Comparison of ENCODE assay signal across 8 mouse cellular contexts in genomic region chr19:4214071-4214770, GRCm38 (mm10). TPM values are rescaled to one million over a fixed set of nuclear protein-coding genes. Genes with fewer than 3 reads are reported as not detected.
A peak's percentile ranks its signal among the peaks of the same experiment; 100 is the strongest.
DNase-seq lines count a peak whose midpoint lies in the region; ATAC-seq and TF ChIP-seq lines count a peak whose summit lies in the region.

Clcf1 (plus strand) TSS chr19:4214238.
AC109138.7 (plus strand) TSS chr19:4214357.

- no peaks in the 10 kb centered on the region for H3K27me3 ChIP-seq in C2C12 (ENCODE audit: control insufficient read depth, insufficient read depth, insufficient read length)
- H3K27me3 ChIP-seq in ES-Bruce4 (ENCODE audit: control insufficient read depth, insufficient read depth, low read length, poor library complexity, severe bottlenecking) = peaks cover 13% of the 10 kb centered on the region
- peaks cover 28% of the 10 kb centered on the region for H3K27me3 ChIP-seq in hindbrain, embryonic 16.5 days (replicated peaks; ENCODE audit: control insufficient read depth, insufficient read depth, low read length)

- ATAC-seq in hindbrain, embryonic 16.5 days = 0 out of 2 replicates have a peak, but pooled peaks have one; percentile 19

- peaks cover 56% of the 10 kb centered on the region for H3K79me2 ChIP-seq in C2C12 (ENCODE audit: control insufficient read depth, insufficient read depth)

- TF ChIP-seq EP300 in ES-Bruce4 (IDR thresholded peaks at IDR 0.05; ENCODE audit: insufficient read depth, low read depth, low read length) = no peak

- no peak within 1 kb of the TSS for H3K27ac ChIP-seq in ES-Bruce4 (ENCODE audit: insufficient read depth, low read length)
- H3K27ac ChIP-seq in hindbrain, embryonic 16.5 days (ENCODE audit: low read depth, low read length) = peak within 1 kb of the TSS; percentile 15; the same call in 1 of the 2 replicates
- H3K27ac ChIP-seq in olfactory bulb, adult 2 months (ENCODE audit: insufficient read depth, low read depth, low read length) = no peak within 1 kb of the TSS

- H3K4me3 ChIP-seq in C2C12 (ENCODE audit: insufficient read depth, poor library complexity, severe bottlenecking) (peak within 1 kb of the TSS; percentile 84), ES-Bruce4 (ENCODE audit: low read depth, low read length) (peak within 1 kb of the TSS; percentile 62)
- H3K4me3 ChIP-seq in hindbrain, embryonic 16.5 days (ENCODE audit: low read length) = peak within 1 kb of the TSS; percentile 54
- peak within 1 kb of the TSS; percentile 49 for H3K4me3 ChIP-seq in olfactory bulb, adult 2 months (ENCODE audit: insufficient read depth, low read depth, low read length)

- H3K9ac ChIP-seq in ES-Bruce4 (ENCODE audit: low read depth, poor library complexity, severe bottlenecking) = peak within 1 kb of the TSS; percentile 88
- H3K9ac ChIP-seq in hindbrain, embryonic 16.5 days (ENCODE audit: low read depth, low read length) = peak within 1 kb of the TSS; percentile 73

- TF ChIP-seq CTCF in C2C12 (IDR thresholded peaks at IDR 0.05; ENCODE audit: control insufficient read depth, insufficient read depth, insufficient read length) (no peak), ES-Bruce4 (IDR thresholded peaks at IDR 0.05; ENCODE audit: low read depth, low read length) (no peak)
- TF ChIP-seq CTCF in olfactory bulb, adult 2 months (IDR thresholded peaks at IDR 0.05; ENCODE audit: insufficient read depth, low read depth, low read length) = no peak

- H3K79me3 ChIP-seq in C2C12 (ENCODE audit: low read depth) = peaks cover 37% of the 10 kb centered on the region

- no peaks in the 10 kb centered on the region for H3K9me3 ChIP-seq in ES-Bruce4 (replicated peaks; ENCODE audit: control insufficient read depth, insufficient read depth, low read length, poor library complexity, severe bottlenecking)
- no peaks in the 10 kb centered on the region for H3K9me3 ChIP-seq in hindbrain, embryonic 16.5 days (ENCODE audit: control insufficient read depth, low read length)

- peaks cover 17% of the 10 kb centered on the region for H3K36me3 ChIP-seq in C2C12 (ENCODE audit: control insufficient read depth, insufficient read depth)
- no peaks in the 10 kb centered on the region for H3K36me3 ChIP-seq in ES-Bruce4 (ENCODE audit: control insufficient read depth, insufficient read depth, low read length, poor library complexity, severe bottlenecking)
- H3K36me3 ChIP-seq in hindbrain, embryonic 16.5 days (ENCODE audit: control insufficient read depth, insufficient read depth, low read length) = no peaks in the 10 kb centered on the region

- H3K4me1 ChIP-seq in ES-Bruce4 (ENCODE audit: control insufficient read depth, insufficient read depth, low read length) = no peaks in the 10 kb centered on the region
- H3K4me1 ChIP-seq in hindbrain, embryonic 16.5 days (ENCODE audit: control insufficient read depth, insufficient read depth, low read depth, low read length) = peaks cover 20% of the 10 kb centered on the region
- H3K4me1 ChIP-seq in olfactory bulb, adult 2 months (ENCODE audit: control insufficient read depth, insufficient read depth, low read length) = peaks cover 28% of the 10 kb centered on the region

- WGBS in hindbrain, embryonic 16.5 days = under 1% methylated on average over 47 of the region's 49 CpGs
- WGBS in olfactory bulb, adult 2 months = under 1% methylated on average over 49 of the region's 49 CpGs

- peak within 1 kb of the TSS; percentile 100 for H3ac ChIP-seq in C2C12 (ENCODE audit: control insufficient read depth, insufficient read length, low read depth)

- TF ChIP-seq POLR2A in ES-Bruce4 (IDR thresholded peaks at IDR 0.05; ENCODE audit: insufficient read depth, low read length) = no peak
- TF ChIP-seq POLR2A in olfactory bulb, adult 2 months (IDR thresholded peaks at IDR 0.05; ENCODE audit: insufficient read depth, low read depth, low read length) = no peak

- DNase-seq in fibroblast of lung, adult 2 months (ENCODE audit: low read depth) = peak; percentile 71
- peak; percentile 68 to 73 for DNase-seq in lung, adult 18-20 months
- no peak for DNase-seq in right cerebral cortex, postnatal 25 days
- no peak for DNase-seq in cerebellum, adult 8-10 months

- H3K4me2 ChIP-seq in hindbrain, embryonic 16.5 days (ENCODE audit: low read length) = peak within 1 kb of the TSS; percentile 92

TF ChIP-seq in C2C12, 6 proteins besides CTCF, POLR2A, EP300 and RAD21:
- TF ChIP-seq FOSL1 (IDR thresholded peaks at IDR 0.05; ENCODE audit: insufficient read depth, low read length, poor library complexity, severe bottlenecking) = no peak
- TF ChIP-seq USF1 (IDR thresholded peaks at IDR 0.05; ENCODE audit: low read depth) = no peak
- no peak for TF ChIP-seq MAX (IDR thresholded peaks at IDR 0.05)
- no peak for TF ChIP-seq CEBPB (IDR thresholded peaks at IDR 0.05; ENCODE audit: low read depth)
- no peak for TF ChIP-seq MYOD1 (IDR thresholded peaks at IDR 0.05; ENCODE audit: control insufficient read depth, insufficient read length, low read depth)
- no peak for TF ChIP-seq MYOG (IDR thresholded peaks at IDR 0.05; ENCODE audit: control insufficient read depth, extremely low read depth, insufficient read length)

RNA-seq across cellular contexts. Expression of gene Clcf1, which starts in this region (rescaled TPM):
- polyA plus RNA-seq in C2C12 (2012; fragmentation: generic; extraction: Trizol) (24.8 TPM), ES-Bruce4 (2011; ENCODE audit: insufficient read depth, insufficient read length, low read depth, missing spikeins) (1.5 and 1.8 TPM in 2 replicates)
- polyA plus RNA-seq in hindbrain, embryonic 16.5 days (2015; fragmentation: Nextera tagmentation; extraction: Ambion mirVana) = 1.0 and 1.1 TPM in 2 replicates
- polyA plus RNA-seq in olfactory bulb, adult 2 months (2012; ENCODE audit: insufficient read depth, insufficient read length, low replicate concordance, missing spikeins) = not detected in 2 replicates

RNA-seq across cellular contexts. Expression of gene AC109138.7, which starts in this region (rescaled TPM):
- polyA plus RNA-seq in C2C12 (2012; fragmentation: generic; extraction: Trizol) = 0.90 TPM
- not detected in 2 replicates for polyA plus RNA-seq in ES-Bruce4 (2011; ENCODE audit: insufficient read depth, insufficient read length, low read depth, missing spikeins)
- not detected in 2 replicates for polyA plus RNA-seq in hindbrain, embryonic 16.5 days (2015; fragmentation: Nextera tagmentation; extraction: Ambion mirVana)
- polyA plus RNA-seq in olfactory bulb, adult 2 months (2012; ENCODE audit: insufficient read depth, insufficient read length, low replicate concordance, missing spikeins) = not detected in 2 replicates

Comparison
In these comparisons a context has a peak if more than half of its experiments do, and no peak if none do; other contexts are left out.
1. DNase-seq: peak in fibroblast of lung, adult 2 months (single experiment) and lung, adult 18-20 months (2 of 2); none in right cerebral cortex, postnatal 25 days (single experiment) and cerebellum, adult 8-10 months (single experiment).
2. Peak in every context shown above with its lines, with median percentiles within 50 percentile points of each other: H3K4me3 ChIP-seq.